Mouse (Mus musculus): ENCODE data around the gene Prox1. TPM values are rescaled to one million over a fixed set of nuclear protein-coding genes. Genes with fewer than 3 reads are reported as not detected.

Prox1 gene
- polyA plus RNA-seq, 1 experiment from 2014 or later: 12.1 TPM

DNA sequence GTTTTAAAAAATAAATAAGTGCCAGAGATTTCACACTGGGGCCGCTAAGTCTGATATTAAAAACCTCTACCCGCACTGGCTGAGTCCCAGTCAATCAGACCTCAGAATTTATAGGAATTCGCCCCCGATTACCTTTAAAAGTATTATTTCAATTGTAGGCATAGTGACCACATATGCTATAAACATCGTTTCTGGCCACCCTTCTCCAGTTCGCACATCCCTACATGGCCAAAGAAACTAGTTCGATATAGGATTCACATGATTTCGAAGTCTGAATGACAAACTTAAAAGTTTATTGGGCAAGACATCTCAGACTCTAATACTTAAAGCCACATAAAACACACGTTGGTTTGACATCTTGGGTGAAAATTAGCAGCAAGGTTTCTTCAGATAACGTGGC, 827 bp upstream of the Prox1 start:
- Histone ChIP-seq H3K9ac (ENCODE audit: low read depth, low read length) (peak overlapping the region; percentile 46; the same call in 1 of the 2 replicates), H3K36me3 (ENCODE audit: control insufficient read depth, insufficient read depth, low read length) (no peaks in the 10 kb centered on the region), H3K27ac (ENCODE audit: low read depth, low read length) (no peak overlapping the region), H3K4me2 (peak overlapping the region; percentile 74), H3K4me3 (ENCODE audit: low read depth, low read length) (peak overlapping the region; percentile 63), H3K27me3 (replicated peaks; ENCODE audit: control insufficient read depth, insufficient read depth, low read length) (peaks cover 85% of the 10 kb centered on the region), H3K4me1 (replicated peaks; ENCODE audit: control insufficient read depth, insufficient read depth, low read length) (peaks cover 30% of the 10 kb centered on the region), H3K9me3 (ENCODE audit: control insufficient read depth, low read length) (no peaks in the 10 kb centered on the region)
- 4% methylated on average over 10 of the region's 10 CpGs for WGBS
- ATAC-seq (replicated peaks; ENCODE audit: low FRiP score) (no peak), DNase-seq (ENCODE audit: low spot score) (no peak)

- peak overlapping the region; percentile 74 for H3K4me2 ChIP-seq
- peak overlapping the region; percentile 63 for H3K4me3 ChIP-seq (ENCODE audit: low read depth, low read length)
- H3K27me3 ChIP-seq (replicated peaks; ENCODE audit: control insufficient read depth, insufficient read depth, low read length): peaks cover 79% of the 10 kb centered on the region
- DNase-seq (ENCODE audit: low spot score) (no peak), ATAC-seq (replicated peaks; ENCODE audit: low FRiP score) (peak; percentile 21; the same call in 1 of the 2 replicates)
- H3K36me3 ChIP-seq (ENCODE audit: control insufficient read depth, insufficient read depth, low read length): no peaks in the 10 kb centered on the region
- WGBS: 1% methylated on average over 24 of the region's 24 CpGs
- H3K27ac ChIP-seq (ENCODE audit: low read depth, low read length): peak overlapping the region; percentile 81
- peak overlapping the region; percentile 50 for H3K9ac ChIP-seq (ENCODE audit: low read depth, low read length)
- peaks cover 30% of the 10 kb centered on the region for H3K4me1 ChIP-seq (replicated peaks; ENCODE audit: control insufficient read depth, insufficient read depth, low read length)
- no peaks in the 10 kb centered on the region for H3K9me3 ChIP-seq (ENCODE audit: control insufficient read depth, low read length)
These were observed 304 bp upstream of the Prox1 start for GRCm38 (mm10) chr1:190170819-190171216.

DNA sequence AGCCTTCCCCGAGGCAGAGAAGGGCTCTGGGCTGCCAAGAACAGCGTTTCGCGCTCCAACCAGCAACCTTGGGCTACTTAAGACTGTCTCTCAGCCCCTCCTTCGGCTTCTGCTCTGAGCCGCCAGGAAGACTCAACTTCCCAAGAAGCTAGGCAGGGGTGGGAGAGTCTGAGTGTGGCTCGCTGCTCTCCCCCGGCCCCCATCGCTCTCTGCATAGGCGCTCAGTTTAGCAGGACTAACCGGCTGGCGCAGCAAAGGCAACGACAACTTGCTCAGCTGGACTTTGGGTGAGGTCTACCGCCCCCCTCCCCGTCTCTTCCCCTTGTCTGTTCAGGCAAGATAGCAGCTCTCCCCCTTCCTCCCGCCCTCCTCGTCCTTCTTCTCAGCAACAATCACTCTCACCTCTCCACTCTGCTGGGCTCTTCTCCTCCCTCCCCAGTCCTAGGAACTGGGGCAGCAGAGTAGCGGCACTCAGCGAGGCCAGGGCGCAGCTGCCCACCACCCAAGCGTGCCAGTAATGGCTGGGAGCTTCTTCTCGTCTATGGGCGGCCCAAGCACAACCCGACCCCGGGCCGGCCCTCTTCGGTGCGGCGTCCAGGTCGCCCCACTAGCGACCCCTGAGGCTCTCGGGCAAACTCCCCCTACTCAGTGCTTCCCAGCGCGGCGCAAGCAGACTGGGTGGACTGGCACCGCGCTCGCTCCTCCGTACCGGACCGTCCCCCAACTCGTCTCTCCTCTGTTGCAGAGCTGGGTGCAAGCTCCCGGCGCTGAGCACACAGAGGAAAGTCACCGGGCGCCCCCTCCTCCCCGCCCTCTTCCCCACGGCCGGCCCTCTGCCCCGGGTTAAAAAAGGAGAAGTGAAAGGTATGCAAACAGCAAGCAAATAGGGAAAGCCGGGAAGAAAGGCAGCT, 1.5 kb downstream of the Prox1 start:
- ATAC-seq (replicated peaks; ENCODE audit: low FRiP score) (peak; percentile 77), DNase-seq (ENCODE audit: low spot score) (peak; percentile 74)
- H3K9ac ChIP-seq (ENCODE audit: low read depth, low read length): peak overlapping the region; percentile 62
- peak overlapping the region; percentile 81 for H3K27ac ChIP-seq (ENCODE audit: low read depth, low read length)
- no peaks in the 10 kb centered on the region for H3K36me3 ChIP-seq (ENCODE audit: control insufficient read depth, insufficient read depth, low read length)
- peak overlapping the region; percentile 63 for H3K4me3 ChIP-seq (ENCODE audit: low read depth, low read length)
- H3K27me3 ChIP-seq (replicated peaks; ENCODE audit: control insufficient read depth, insufficient read depth, low read length): peaks cover 61% of the 10 kb centered on the region
- H3K4me2 ChIP-seq: peak overlapping the region; percentile 74
- WGBS: under 1% methylated on average over 50 of the region's 51 CpGs
- H3K4me1 ChIP-seq (replicated peaks; ENCODE audit: control insufficient read depth, insufficient read depth, low read length): peaks cover 19% of the 10 kb centered on the region
- no peaks in the 10 kb centered on the region for H3K9me3 ChIP-seq (ENCODE audit: control insufficient read depth, low read length)

- WGBS: 7% methylated on average over 4 of the region's 4 CpGs
These were observed 2.4 kb downstream of the Prox1 start for GRCm38 (mm10) chr1:190168115-190168514.

GRCm38 (mm10) chr1:190167609-190168008, 2.9 kb downstream of the Prox1 start:
- Histone ChIP-seq H3K9ac (ENCODE audit: low read depth, low read length) (peak overlapping the region; percentile 62; the same call in 1 of the 2 replicates), H3K4me3 (ENCODE audit: low read depth, low read length) (peak overlapping the region; percentile 63), H3K9me3 (ENCODE audit: control insufficient read depth, low read length) (no peaks in the 10 kb centered on the region), H3K36me3 (ENCODE audit: control insufficient read depth, insufficient read depth, low read length) (no peaks in the 10 kb centered on the region), H3K4me1 (replicated peaks; ENCODE audit: control insufficient read depth, insufficient read depth, low read length) (peaks cover 10% of the 10 kb centered on the region), H3K27me3 (replicated peaks; ENCODE audit: control insufficient read depth, insufficient read depth, low read length) (peaks cover 47% of the 10 kb centered on the region), H3K4me2 (peak overlapping the region; percentile 74), H3K27ac (ENCODE audit: low read depth, low read length) (no peak overlapping the region)
- no peak for DNase-seq (ENCODE audit: low spot score)
- ATAC-seq (replicated peaks; ENCODE audit: low FRiP score): no peak
- WGBS: 17% methylated on average over 1 of the region's 1 CpGs

More at GRCm38 (mm10) chr1:190168115-190168514, 2.4 kb downstream of the Prox1 start:
- H3K4me1 ChIP-seq (replicated peaks; ENCODE audit: control insufficient read depth, insufficient read depth, low read length): peaks cover 15% of the 10 kb centered on the region
- peak overlapping the region; percentile 62 for H3K9ac ChIP-seq (ENCODE audit: low read depth, low read length)
- DNase-seq (ENCODE audit: low spot score) (no peak), ATAC-seq (replicated peaks; ENCODE audit: low FRiP score) (no peak)
- H3K27me3 ChIP-seq (replicated peaks; ENCODE audit: control insufficient read depth, insufficient read depth, low read length): peaks cover 52% of the 10 kb centered on the region
- peak overlapping the region; percentile 63 for H3K4me3 ChIP-seq (ENCODE audit: low read depth, low read length)
- H3K9me3 ChIP-seq (ENCODE audit: control insufficient read depth, low read length): no peaks in the 10 kb centered on the region
- H3K4me2 ChIP-seq: peak overlapping the region; percentile 74
- peak overlapping the region; percentile 81; the same call in 1 of the 2 replicates for H3K27ac ChIP-seq (ENCODE audit: low read depth, low read length)
- no peaks in the 10 kb centered on the region for H3K36me3 ChIP-seq (ENCODE audit: control insufficient read depth, insufficient read depth, low read length)

DNA sequence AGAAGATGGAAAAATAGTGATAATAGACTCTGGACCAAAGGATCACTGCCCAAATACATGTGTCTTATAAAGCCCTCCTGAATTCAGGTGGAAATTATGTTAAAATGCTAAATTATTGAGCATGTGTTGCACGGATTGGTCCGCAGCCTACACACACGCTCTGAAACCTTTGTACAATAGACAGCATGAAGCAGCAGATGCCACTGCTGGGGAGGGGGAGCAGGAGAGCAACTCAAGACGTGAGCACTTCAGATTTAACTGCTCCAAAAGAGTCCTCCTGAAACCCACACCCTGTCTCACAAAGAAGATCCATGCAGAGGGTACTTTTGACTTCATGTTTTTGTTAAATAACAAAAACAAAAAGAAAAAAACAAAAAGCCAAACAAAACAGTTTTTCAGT, 5.0 kb downstream of the Prox1 start:
- Histone ChIP-seq H3K36me3 (ENCODE audit: control insufficient read depth, insufficient read depth, low read length) (no peaks in the 10 kb centered on the region), H3K9ac (ENCODE audit: low read depth, low read length) (no peak overlapping the region), H3K27me3 (replicated peaks; ENCODE audit: control insufficient read depth, insufficient read depth, low read length) (peaks cover 26% of the 10 kb centered on the region), H3K4me3 (ENCODE audit: low read depth, low read length) (no peak overlapping the region), H3K9me3 (ENCODE audit: control insufficient read depth, low read length) (no peaks in the 10 kb centered on the region), H3K4me2 (no peak overlapping the region), H3K4me1 (replicated peaks; ENCODE audit: control insufficient read depth, insufficient read depth, low read length) (peaks cover 7% of the 10 kb centered on the region), H3K27ac (ENCODE audit: low read depth, low read length) (no peak overlapping the region)
- WGBS: 59% methylated on average over 4 of the region's 4 CpGs
- DNase-seq (ENCODE audit: low spot score): no peak
- ATAC-seq (replicated peaks; ENCODE audit: low FRiP score): no peak

DNA sequence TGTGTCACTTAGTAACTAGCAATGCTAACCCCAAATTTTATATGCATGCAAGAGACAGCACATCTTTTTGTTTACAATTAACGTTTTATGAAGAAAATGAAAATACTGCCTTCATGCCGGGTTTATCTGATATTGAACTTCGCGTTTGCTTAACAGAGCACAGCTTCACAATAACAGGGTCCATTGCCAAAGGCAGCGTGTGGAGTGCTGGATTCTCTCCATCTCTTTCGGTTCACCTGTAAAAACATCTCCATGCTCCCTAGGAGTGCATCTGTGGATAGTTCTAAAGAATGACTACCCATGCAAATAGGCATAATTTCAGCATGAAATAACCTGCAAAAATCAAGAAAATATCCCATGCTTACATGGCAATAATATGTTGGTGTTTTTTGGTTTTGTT, 7.0 kb downstream of the Prox1 start:
- Histone ChIP-seq H3K9me3 (ENCODE audit: control insufficient read depth, low read length) (no peaks in the 10 kb centered on the region), H3K27me3 (replicated peaks; ENCODE audit: control insufficient read depth, insufficient read depth, low read length) (peaks cover 6% of the 10 kb centered on the region; the same call in 1 of the 2 replicates), H3K4me3 (ENCODE audit: low read depth, low read length) (no peak overlapping the region), H3K27ac (ENCODE audit: low read depth, low read length) (no peak overlapping the region), H3K4me2 (no peak overlapping the region), H3K9ac (ENCODE audit: low read depth, low read length) (no peak overlapping the region), H3K4me1 (replicated peaks; ENCODE audit: control insufficient read depth, insufficient read depth, low read length) (peaks cover 4% of the 10 kb centered on the region), H3K36me3 (ENCODE audit: control insufficient read depth, insufficient read depth, low read length) (no peaks in the 10 kb centered on the region)
- no peak for DNase-seq (ENCODE audit: low spot score)
- no peak for ATAC-seq (replicated peaks; ENCODE audit: low FRiP score)
- WGBS: 81% methylated on average over 6 of the region's 6 CpGs

DNA sequence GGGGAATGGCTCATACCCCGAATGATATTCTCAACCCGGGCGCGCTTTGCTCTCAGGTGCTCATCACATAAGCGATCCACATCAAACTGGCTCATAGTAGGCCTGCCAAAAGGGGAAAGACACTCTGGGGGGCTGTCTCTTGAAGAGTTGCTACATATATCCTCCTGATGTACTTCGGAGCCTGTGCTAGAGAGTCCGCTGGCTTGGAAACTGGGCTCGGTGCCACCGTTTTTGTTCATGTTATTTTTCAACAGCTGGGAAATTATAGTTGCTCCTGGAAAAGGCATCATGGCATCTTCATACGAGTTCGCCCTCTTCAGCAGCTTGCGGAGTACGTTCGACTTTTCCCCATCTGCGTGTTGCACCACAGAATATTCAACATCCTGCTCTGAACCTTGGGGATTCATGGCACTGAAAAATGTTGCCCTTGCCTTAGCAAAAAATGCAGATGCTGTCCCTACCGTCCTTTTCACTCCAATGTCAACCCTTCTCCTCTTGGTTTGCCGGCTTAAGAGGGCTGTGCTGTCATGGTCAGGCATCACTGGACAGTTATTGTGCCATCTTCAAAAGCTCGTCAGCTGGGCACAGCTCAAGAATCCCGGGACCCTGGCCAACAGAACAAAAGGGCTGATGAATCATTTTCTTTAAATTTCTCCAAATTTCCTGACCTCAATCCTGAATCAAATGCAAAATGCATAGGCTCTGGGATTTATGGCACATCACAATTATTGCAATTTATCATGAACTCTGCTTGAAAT, 8.6 kb downstream of the Prox1 start:
- Histone ChIP-seq H3K4me2 (no peak overlapping the region), H3K36me3 (ENCODE audit: control insufficient read depth, insufficient read depth, low read length) (no peaks in the 10 kb centered on the region), H3K27me3 (replicated peaks; ENCODE audit: control insufficient read depth, insufficient read depth, low read length) (no peaks in the 10 kb centered on the region), H3K27ac (ENCODE audit: low read depth, low read length) (no peak overlapping the region), H3K9me3 (ENCODE audit: control insufficient read depth, low read length) (no peaks in the 10 kb centered on the region), H3K4me1 (replicated peaks; ENCODE audit: control insufficient read depth, insufficient read depth, low read length) (no peaks in the 10 kb centered on the region), H3K4me3 (ENCODE audit: low read depth, low read length) (no peak overlapping the region), H3K9ac (ENCODE audit: low read depth, low read length) (no peak overlapping the region)
- ATAC-seq (replicated peaks; ENCODE audit: low FRiP score) (no peak), DNase-seq (ENCODE audit: low spot score) (no peak)
- 89% methylated on average over 19 of the region's 19 CpGs for WGBS
